Mouse (Mus musculus) lung, postnatal 0 days (tissue): ENCODE data around the gene Dlg4.

ENCODE experiments used
- CTCF ChIP-seq: IDR thresholded peaks from 2 replicates; pipeline ENCODE4 v1.5.1; 2016; ENCODE audit warnings: antibody characterized with exemption, mild to moderate bottlenecking
- EP300 ChIP-seq: IDR thresholded peaks from 2 replicates; pipeline ENCODE4 v1.6.1; 2016; ENCODE audit warnings: antibody characterized with exemption, mild to moderate bottlenecking, control low read depth

DNA sequence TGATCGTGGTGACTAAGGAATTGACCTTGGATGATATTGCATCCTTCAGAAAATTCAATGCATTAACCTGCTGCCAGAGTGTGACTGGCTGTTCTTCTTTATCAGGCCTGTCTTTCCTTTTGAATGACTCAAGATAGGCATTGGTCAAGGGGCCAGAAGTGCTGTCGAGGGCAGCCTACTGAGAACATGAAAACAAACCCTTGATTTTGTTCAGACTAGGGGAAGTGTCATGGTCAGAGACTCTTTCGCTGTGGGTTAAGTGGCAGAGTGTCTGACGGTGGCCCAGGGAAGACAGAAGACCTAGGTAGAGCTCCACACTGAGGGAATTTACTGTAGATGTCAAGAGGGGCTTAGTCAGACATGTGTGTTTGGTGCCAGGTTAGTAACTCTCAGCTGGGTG lies 50.0 kb downstream of the Dlg4 start:
- TF ChIP-seq CTCF, result no peak
- TF ChIP-seq EP300, result no peak
